Mouse (Mus musculus) myocyte (in vitro differentiated cells): ENCODE data around the gene Cask.

Experiments
- E2F4 ChIP-seq: IDR thresholded peaks from one replicate; pipeline ENCODE4 v1.6.1; 2011; ENCODE audit warnings: mild to moderate bottlenecking, control low read depth, moderate library complexity; ENCODE audit not compliant: insufficient read depth
- MAX ChIP-seq: IDR thresholded peaks from one replicate; pipeline ENCODE4 v1.6.1; 2011; ENCODE audit warnings: low read depth, mild to moderate bottlenecking, control low read depth
- MYOD1 ChIP-seq, 3 experiments: IDR thresholded peaks; one replicate each; pipeline ENCODE4 v1.6.1; 2011; ENCODE audit warnings: control low read depth in 2 of 3, low read depth in 2 of 3, mild to moderate bottlenecking in 2 of 3, moderate library complexity in 1 of 3; ENCODE audit not compliant: insufficient read length in 2 of 3, control insufficient read depth in 1 of 3
- POLR2A ChIP-seq: IDR thresholded peaks from one replicate; pipeline ENCODE4 v1.6.1; 2011; ENCODE audit warnings: low read depth, mild to moderate bottlenecking, control low read depth, moderate library complexity; ENCODE audit not compliant: insufficient read length
- POLR2AphosphoS2 ChIP-seq: IDR thresholded peaks from one replicate; pipeline ENCODE4 v1.6.1; 2011; ENCODE audit warnings: low read depth, control low read depth; ENCODE audit not compliant: insufficient read length

DNA sequence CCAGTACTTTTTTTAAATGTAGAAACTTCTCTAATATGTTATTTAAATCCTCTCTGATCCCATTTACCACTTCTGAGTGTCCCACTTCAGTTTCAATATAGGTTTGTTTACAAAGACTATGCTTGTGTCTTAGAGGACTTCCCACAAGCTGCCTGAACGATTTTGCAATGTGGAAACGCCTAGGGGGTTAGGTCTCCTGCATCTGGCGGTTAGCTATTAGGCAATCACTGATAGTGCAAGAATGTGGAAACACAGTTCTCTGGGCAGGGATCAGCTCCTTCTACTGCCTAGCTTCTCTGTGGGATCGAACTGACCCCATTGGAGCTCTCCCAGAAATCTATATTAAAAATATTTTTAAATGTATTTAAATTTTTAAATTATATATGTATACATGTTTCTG, at the start of gene Cask:
- TF ChIP-seq MAX = no peak
- TF ChIP-seq E2F4 = no peak
- no peak for TF ChIP-seq POLR2A
- no peak for TF ChIP-seq MYOD1 (IDR thresholded peaks at IDR 0.05; ENCODE audit: control insufficient read depth in 1 of 3, insufficient read length in 2 of 3, low read depth in 2 of 3)
- no peak for TF ChIP-seq POLR2AphosphoS2
